Mouse (Mus musculus) ES-Bruce4 (cell line): ENCODE data around the gene Nfib.

Experiments used
- CTCF ChIP-seq: IDR thresholded peaks from one replicate; pipeline ENCODE4 v1.8.1; 2011; ENCODE audit warnings: low read depth, low read length
- EP300 ChIP-seq: IDR thresholded peaks from 2 replicates; pipeline ENCODE4 v1.6.1; 2011; ENCODE audit warnings: low read depth, low read length; ENCODE audit not compliant: insufficient read depth
- POLR2A ChIP-seq: IDR thresholded peaks from one replicate; pipeline ENCODE4 v1.8.1; 2011; ENCODE audit warnings: low read length; ENCODE audit not compliant: insufficient read depth

DNA sequence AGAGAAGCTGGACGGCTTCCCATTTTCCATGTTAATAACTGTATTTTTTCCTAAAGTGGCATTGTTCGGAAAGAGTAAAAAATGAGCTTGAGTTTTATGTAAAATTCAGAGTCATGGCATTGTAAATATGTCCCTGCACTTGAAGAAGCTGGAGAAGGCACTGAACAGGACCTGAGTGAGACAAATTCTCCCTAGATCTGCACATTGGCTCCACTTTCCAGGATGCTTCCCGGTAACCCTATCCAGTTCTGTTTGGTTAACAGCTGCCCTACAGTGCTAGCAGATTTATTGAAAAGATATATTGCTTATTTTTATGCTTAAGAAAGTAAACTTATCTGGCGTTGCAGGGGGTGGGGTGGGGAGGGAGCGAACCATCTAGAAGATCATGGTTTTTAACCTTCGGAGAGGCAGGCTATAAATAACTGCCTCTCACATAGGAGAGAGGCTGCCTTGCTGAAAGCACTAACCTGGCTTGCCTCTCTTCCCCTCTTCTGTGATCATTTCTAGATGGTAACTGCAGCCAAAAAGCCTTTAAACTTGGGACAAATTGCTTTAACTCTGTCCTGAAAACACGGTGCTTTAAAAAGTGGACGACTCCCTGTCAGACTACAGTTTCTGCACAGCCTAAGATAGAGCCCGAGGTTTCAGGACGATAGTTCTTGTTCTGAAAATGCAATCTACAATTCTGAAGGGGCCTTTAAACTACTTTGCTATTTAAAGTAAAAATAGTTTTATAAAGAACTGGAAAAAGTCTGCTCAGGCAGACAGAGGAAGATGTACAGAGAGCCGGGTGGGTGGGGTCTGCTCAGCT, 394.4 kb downstream of the Nfib start:
- no peak for TF ChIP-seq EP300
- TF ChIP-seq POLR2A = no peak
- no peak for TF ChIP-seq CTCF
